Mouse (Mus musculus) G1E-ER4 (cell line): Measurements from ENCODE around the gene Frk. TPM values are rescaled to one million over a fixed set of nuclear protein-coding genes. Genes with fewer than 3 reads are reported as not detected.
A peak's percentile ranks its signal among the peaks of the same experiment; 100 is the strongest.

Source experiments
- GATA1 ChIP-seq: IDR thresholded peaks from one replicate; pipeline ENCODE4 v1.8.0; 2012; ENCODE audit warnings: low read length, inconsistent platforms
- polyA plus RNA-seq: library from polyadenylated mRNA; stranded (reverse); fragments of >175 nt; gene quantifications from 2 replicates; pipeline ENCODE4 v1.2.3, GENCODE M21; 2012

The Frk gene
- not detected in 2 replicates for polyA plus RNA-seq

DNA sequence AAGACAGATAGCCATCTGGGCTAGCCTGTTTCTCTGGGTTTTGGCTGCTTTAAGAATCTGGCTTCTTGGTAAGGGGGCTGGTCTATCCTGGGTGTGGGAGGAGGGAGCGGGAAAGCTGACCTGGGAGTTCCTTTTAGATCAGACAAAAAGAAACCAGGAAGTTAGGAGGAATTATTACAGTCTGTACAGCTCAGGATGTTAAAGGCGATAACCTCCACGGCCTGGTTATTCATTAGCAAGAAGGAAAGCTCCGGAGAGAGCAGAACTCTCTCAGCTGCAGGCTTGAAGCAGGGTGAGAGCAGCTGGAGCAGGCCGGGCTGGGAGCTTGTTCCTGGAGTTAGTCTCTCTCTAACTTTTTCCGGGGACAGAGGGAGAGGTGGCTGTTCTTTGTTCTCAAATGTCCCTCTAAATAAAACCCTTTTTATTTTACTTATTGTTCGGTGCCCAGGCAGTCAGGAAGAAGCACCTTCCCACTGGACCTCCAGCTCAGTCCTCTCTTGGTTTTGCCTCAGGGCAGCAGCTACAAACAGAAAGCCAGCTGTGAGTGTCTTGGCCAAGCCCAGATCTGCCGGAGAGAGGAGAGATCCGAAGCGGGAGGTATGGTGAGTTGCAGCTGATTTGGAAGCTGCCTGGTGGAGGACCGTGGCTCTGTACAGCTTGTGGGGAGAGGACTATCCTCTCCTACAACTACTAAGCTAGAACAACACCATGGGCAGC lies at the start of gene Frk:
Gene Frk (plus strand): TSS at position 103 of the 717 bp plus-strand sequence.
- TF ChIP-seq GATA1: no peak

DNA sequence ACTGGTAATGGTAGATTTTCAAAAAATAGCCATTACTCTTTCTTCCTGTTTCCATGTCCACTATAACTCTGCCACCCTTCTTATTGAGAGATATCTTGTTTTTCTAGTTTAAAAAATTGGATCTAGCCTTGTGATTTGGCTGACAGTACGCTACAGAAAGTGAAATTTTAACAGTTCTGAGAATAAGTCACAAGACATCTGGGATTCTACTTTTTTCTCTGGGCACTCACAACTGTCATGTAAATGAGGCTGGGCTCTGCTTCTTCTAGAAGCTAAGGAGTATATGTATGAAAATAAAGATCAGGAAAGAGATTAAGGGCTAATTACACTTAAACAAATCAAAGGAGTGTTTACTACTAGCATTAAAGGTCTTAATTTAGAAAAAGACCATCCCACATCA lies 33.7 kb upstream of the Frk start:
- TF ChIP-seq GATA1: no peak

DNA sequence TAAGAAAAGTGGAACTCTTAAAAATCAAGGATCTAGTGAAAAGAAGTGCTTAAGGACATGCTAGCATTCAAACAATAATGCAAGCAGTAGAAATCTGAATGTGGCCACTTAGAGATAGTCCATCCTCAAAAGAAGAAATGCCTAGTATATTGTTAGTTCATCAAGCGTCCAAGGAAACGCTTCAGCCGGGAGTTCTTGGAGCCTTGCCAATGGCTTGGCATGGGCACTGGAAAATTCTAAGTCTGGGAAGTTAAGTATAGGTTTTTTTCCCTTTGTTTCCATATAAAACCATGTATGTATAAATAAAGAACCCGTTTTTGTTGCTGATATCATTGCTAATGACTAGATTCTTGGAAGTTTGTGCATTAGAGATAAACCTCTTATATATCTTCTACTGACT lies 21.7 kb upstream of the Frk start:
- TF ChIP-seq GATA1: no peak

DNA sequence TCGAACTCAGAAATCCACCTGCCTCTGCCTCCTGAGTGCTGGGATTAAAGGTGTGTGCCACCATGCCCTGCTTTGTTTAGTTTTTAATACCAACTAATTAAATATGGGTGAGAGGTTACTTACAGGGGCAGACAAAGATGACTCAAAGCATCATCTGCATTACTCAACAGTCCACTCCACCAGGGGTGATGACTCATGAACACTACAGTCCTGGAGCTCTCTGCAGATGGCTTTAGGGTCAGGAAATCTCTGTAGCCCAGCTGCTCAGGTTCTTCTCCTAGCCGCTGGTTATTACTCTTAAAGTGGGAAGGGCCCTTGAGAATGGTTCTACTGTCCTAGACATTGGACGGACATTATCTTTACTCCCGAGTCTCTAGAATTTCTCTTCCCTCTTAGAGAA lies 18.9 kb upstream of the Frk start:
- no peak for TF ChIP-seq GATA1

DNA sequence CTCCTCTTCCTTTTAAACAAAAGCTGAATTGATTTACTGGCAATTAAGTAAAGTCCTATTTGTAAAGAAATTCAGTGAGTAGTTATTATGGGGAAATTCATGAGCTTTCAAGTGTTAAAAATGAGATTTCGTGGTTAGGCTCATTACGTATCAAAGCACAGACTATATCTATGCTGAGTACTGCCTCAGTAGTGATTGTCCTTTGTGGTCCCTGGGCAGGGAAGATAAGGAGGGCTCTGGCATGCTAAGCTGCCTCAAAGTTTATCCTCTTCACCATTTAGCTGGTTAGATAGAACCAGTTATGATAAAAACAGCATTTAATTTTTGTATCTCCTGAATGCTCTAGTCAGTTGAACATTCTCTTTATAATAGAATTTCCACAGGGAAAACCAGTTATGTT lies 14.2 kb upstream of the Frk start:
- peak; percentile 26 for TF ChIP-seq GATA1

DNA sequence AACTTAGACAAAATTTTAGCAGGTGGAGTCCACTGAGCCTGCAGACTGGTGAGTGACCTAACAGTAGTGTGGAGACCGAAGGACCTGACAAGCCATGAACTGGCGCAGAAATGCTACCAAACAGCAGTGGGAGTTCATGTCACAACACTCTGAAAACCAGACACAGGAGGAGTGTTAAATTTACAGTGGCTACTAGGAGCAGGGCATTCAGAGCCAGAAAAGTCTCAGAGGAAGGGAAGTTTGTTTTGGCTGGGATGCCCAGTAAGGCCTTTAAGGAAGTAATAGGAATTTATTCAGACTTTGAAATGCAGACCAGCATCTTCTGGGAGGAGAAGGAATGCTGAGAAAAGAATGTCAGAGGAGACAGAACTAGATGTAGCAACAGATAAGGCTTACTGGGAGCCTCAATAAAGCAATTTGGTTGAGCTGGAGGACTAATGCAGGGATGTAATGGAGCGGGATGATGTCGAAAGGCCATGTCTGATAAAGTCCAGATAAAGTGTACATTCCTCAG lies 3.2 kb upstream of the Frk start:
- no peak for TF ChIP-seq GATA1

DNA sequence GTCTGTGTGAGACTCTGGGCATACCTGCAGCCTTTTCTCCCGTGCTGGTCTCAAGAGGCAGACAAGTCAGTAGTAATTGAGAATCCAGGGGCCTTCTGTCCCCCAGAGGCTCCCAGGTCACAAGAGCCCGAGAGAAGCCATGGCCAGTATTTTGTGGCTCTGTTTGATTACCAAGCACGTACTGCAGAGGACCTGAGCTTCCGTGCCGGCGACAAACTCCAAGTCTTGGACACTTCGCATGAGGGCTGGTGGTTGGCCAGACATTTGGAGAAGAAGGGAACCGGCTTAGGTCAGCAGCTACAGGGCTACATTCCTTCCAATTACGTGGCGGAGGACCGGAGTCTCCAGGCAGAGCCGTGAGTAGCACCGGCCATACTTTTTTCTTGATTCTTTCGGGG lies 814 bp downstream of the Frk start:
- no peak for TF ChIP-seq GATA1

DNA sequence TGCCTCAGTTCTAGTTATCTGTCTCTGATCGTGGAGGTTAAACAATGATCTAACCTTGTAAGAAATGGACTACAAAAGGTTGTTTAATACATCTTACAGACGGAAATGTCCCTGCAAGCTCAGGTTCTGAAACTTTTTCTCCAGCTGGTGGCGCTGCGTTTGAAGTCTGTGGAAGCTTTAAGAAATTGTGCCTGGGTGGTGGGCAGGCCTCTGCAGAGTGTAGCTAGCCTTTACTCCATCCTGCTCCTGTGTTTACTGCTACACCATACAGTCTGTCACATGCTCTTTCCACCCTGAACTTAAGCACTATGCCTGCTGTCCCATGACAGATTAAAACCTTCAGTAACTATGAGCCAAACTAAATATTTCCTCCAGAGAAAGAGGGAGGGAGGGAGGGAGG lies 1.9 kb downstream of the Frk start:
- TF ChIP-seq GATA1: no peak

DNA sequence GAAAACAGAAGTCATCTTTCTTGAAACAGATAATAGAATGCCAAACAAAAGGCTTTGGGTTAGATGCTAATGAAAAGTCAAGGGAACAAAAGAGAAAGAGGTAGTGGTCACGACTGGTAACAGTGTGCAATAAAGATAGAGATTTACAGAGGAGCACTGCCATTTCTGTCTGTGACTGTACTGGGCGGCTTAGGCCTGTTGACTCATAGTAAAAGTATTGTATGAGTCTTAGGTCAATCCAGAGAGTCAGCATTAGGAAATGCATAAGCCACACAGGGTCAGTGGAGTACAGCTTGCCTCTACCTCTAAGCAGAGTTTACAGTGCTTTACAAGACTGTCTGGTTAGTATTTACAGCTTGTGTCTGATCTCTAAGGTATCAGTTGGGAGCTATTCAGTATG lies 24.6 kb downstream of the Frk start:
- TF ChIP-seq GATA1: no peak

DNA sequence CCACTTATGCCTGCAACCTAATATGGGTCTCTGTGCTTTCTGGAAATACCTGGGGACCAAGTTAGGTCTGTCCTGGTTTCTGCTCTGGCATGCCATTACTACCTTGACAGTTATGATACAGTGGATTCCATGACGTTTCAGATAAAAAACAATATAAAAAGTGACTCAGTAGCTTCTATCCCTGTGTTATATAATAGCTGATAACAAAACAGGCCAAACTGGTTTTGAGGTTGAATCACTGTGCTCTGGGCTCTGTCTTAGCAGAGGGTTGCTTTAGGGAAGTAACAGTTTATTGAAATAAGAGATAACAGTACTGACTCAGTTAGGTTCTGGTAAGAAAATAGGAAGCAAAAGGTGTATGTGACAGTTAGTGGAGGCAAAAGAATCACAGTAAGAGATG lies 25.4 kb downstream of the Frk start:
- TF ChIP-seq GATA1: no peak

DNA sequence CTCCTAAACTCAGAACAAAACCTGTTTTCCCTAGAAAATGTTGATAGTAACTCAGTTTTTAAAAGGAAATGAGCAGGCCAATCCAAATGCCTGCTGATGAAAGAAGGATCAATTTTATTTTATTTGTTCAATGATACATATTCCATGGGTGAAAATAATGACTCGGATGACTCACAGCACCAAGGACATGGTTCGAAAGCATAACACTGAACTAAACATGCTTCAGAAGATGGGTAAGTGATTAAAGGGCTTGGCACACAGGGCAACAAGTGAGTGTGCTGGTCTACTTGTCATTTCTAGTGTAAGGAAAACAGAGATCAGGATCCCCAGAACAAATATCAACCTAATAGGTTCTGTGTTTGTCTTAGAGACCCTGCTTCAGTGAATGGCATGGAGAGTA lies 26.1 kb downstream of the Frk start:
- no peak for TF ChIP-seq GATA1

DNA sequence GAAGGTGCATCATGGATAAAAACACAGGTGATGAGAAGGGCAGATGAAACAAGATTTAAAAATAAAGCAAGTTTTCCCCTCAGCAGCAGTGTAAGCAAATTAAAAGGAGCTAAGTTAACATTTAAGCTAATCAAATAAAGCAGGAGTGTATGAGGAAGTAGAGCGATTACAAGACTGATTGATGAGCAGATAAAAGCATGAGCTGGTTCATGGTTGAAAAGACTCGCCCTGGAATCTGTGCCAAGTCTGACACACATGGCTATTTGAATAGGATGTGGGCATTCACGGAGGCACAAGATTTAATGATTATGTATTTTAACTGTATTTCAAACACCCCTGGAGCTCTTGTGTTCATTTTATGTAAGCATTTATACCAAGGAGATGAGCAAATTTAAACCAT lies 28.0 kb downstream of the Frk start:
- TF ChIP-seq GATA1: no peak

DNA sequence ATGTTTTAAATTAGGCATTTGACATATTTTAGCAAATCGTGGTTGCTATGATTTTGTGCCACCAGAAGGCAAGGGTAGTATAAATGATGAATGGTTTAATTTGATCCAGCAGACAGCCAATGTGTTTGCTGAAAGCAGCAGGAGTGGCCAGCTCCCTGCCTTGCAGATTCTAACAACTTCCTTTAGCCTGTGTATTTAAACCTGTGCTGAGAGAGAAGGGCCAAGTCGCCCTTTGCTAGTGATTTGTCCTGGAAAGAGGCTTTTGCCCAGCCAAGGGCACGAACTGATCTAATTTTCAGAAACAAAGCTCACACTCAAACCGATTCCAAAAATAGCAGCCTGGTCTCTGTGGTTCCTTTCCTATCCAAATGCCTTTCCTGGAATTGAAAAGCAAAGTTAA lies 29.4 kb downstream of the Frk start:
- no peak for TF ChIP-seq GATA1

DNA sequence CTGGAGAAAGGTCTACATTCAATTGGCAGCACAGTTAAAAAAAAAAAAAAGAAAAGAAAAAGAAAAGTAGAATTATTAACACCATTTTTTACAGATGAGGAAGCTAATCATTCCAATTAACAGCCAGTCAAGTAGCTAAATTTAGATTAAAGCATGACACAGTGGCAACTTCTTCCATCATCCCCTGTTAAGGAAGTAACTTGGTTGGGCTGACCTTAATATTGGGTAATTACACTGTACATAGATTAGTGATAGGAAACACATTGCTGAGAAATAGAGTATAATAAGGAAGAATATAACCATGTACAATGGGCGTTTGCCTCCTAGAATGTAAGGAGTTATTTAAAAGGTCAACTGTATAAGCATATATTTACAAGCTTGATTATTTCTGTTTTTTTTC lies 42.4 kb downstream of the Frk start:
- no peak for TF ChIP-seq GATA1

DNA sequence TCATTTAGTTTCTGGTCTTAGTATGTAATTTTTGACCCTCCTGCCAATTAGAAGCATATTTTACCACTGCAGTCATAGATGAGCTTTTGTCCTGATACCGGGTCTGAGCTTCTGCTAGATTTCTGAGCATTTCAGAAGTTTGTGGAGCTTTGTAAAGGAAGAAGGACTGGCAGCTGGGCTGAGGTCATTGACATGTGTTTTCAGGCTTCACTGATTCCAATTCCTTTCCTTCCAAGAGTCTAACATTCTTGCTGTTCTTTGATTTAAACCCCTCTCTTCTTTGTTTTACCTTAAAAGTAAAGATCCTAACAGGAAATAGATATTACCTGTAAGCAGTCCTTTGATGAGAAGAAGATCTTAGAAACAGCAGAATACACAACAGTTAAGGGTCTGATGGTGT lies 48.6 kb downstream of the Frk start:
- no peak for TF ChIP-seq GATA1

DNA sequence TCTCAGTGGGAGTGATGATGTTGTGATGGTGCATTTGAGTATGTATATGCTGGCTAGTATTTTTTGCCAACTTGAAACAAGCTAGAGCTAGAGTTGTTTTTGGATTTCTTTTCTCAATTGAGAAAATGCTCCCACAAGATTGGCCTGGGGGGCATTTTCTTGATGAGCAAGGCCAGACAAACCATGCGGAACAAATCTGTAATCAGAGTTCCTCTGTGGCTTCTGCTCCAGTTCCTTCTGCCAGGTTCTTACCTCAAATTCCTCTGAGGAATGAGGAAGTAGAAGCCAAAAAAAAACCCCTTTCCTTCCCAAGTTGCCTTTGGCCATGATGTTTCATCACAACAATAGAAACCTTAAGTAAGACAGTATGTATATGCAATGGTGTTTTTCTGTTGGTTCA lies 49.3 kb downstream of the Frk start:
- TF ChIP-seq GATA1: no peak

DNA sequence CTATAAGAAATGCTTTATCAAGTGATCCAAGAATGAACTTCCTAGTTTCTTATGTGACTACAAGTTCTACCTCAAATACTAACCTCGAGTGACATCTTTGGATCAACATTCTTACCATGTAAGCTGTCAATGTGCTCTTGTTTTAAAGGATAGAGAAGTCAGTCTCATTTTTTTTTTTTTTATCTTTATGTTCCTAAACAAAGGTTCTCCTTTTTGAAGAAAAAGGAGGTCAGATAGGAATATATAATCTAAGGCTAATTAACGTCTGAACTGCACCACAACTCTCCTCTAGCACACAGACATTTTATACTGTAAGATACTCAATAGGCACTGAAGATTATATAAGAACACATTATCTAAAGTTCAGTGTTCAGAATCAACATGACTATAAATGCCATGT lies 57.5 kb downstream of the Frk start:
- TF ChIP-seq GATA1: no peak
